Mouse (Mus musculus) right cerebral cortex, postnatal 4 days (tissue): ENCODE measurements around the gene Exoc3.

Experiments used
- DNase-seq: peaks from one replicate; pipeline ENCODE4 v3.0.0-alpha.2; 2022

The Exoc3 gene

DNA sequence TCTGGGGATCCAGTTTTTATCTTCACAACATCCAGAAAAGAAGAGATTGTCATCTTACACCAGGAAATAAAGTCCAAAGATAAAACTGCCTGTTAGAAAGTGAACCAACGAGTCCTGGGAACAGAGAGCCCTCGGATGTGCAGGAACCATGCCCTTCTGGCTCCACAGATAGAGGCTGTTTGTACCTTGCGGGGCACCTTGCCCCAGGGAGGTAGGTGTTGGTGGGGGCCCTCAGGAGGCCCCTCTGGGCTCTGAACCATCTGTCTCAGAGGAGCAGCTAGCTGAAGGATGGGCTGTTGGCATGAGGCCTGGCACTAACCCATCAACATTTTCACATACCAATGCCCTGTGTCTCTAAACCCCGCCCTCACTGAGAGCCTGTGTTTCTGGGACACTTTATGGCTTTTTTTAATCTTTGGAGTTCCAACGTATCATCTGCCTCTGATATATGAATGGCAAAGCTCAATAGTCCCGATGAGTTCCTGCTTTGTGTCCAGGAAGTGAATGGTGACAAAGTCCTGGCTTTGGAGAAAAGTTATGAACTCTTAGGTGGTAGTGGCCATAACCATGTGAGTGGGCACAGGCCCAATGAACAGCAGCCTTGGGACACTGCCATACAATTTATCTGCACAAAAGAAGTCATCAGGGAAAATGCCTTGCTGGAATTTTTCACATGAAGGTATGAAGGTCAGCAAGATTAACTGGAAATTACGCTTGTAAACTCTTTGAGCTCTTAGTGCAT is 69.5 kb downstream of the Exoc3 start:
- DNase-seq: no peak

DNA sequence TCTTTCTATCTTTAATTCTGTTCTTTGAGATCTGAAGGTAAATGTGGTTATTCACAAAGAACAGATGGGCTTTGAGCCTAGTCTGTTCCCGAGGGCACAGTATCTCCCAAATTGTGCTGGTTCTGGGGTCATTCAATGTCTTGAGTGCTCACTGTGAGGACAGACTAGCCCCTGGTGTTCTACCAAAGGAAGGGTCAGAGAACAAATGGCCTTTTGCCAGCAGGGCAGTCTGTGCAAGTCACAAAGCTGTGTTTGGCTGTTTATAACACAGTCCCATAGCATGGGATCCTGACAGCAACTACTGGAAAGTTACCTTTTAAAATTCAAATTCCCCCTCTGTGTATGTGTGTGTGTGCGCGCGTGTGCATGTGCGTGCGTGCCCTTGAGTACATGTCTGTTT is 78.6 kb downstream of the Exoc3 start:
- DNase-seq: no peak

GRCm38 (mm10) chr13:74127571-74127970 is 81.0 kb downstream of the Exoc3 start:
- no peak for DNase-seq

DNA sequence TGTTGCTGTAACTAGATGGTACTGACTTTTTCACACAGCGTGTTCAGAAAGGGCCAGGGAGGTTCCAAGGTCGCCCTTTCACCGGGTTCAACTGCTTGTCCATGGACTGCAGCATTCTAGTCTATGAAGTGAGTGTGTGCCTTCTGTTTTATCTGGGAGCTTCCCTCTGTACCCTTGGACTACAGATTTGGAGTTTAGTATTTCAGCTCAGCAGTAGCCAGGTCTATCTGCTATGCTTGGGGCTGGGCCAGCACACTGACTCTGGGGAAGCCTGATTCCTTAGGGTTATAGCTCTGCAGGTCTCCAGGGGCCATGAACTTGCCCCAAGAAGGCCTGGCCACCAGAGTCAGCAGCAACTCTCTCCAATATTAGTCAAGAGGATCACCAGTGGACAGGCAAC is 85.9 kb downstream of the Exoc3 start:
- no peak for DNase-seq

DNA sequence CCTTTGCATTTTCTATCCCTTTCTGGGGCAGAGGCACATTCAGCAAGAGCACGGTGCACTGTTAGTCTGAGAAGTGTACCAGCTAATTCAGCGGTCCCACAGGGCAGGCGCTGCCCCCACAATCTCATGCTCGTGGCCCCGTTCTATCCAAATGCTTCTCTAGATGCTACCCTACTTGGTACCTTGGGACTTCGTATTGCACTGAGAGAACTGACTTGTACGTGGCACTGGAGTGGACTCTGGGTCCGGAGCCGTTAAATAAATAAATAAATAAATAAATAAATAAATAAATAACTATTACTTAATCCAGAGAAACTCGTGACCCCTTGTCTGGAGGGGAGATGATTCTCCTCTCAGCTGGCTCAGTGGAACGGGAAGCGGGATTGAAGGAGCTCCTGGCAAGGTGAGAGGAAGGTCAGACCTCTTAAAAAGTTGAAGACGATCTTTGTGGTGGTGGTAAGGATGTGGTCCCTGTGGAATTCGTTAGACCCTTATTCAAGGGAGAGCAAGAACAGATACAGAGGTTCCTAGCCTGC is 86.7 kb downstream of the Exoc3 start:
- DNase-seq: no peak

GRCm38 (mm10) chr13:74121141-74121602 is 87.4 kb downstream of the Exoc3 start, which contains the start of gene Slc9a3:
Gene Slc9a3, plus strand, starts transcription at chr13:74121457.
- peak; percentile 12 for DNase-seq
